Mouse (Mus musculus): ENCODE results near the gene Dnm3. TPM values are rescaled to one million over a fixed set of nuclear protein-coding genes. Genes with fewer than 3 reads are reported as not detected.

Dnm3 gene
- polyA plus RNA-seq, 1 experiment: 1.6 TPM

DNA sequence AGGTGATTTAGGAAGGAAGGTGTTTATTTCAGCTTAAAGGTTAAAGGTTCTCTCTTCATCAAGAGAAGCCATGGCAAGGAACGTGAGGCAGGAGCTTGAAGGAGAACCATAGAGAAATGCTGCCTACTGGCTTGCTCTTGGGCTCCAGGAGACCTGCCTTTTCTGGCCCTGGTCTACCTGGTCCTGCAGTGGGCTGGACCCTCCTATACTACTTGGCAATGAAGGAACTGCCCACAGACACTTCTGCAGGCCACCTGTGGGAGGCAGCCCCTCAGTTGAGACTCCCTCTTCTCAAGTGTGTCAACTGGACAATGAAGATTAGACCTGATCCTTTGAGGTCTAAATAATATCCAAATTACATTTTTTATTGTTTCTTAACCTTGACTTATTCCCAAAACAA is 140.7 kb downstream of the Dnm3 start:
- H3K36me3 ChIP-seq (ENCODE audit: control insufficient read depth, insufficient read depth): no peaks in the 10 kb centered on the region
- H3K79me3 ChIP-seq (ENCODE audit: low read depth): no peaks in the 10 kb centered on the region
- TF ChIP-seq USF1 (IDR thresholded peaks at IDR 0.05; ENCODE audit: low read depth): no peak
- TF ChIP-seq FOSL1 (IDR thresholded peaks at IDR 0.05; ENCODE audit: insufficient read depth, low read length, poor library complexity, severe bottlenecking): no peak
- no peak for TF ChIP-seq CEBPB (IDR thresholded peaks at IDR 0.05; ENCODE audit: low read depth)
- no peak for TF ChIP-seq MYOD1 (IDR thresholded peaks at IDR 0.05; ENCODE audit: control insufficient read depth, insufficient read length, low read depth)
- TF ChIP-seq MAX (IDR thresholded peaks at IDR 0.05): no peak
- no peak for TF ChIP-seq MYOG (IDR thresholded peaks at IDR 0.05; ENCODE audit: control insufficient read depth, extremely low read depth, insufficient read length)
- TF ChIP-seq CTCF (IDR thresholded peaks at IDR 0.05; ENCODE audit: control insufficient read depth, insufficient read depth, insufficient read length): no peak
- no peaks in the 10 kb centered on the region for H3K27me3 ChIP-seq (ENCODE audit: control insufficient read depth, insufficient read depth, insufficient read length)
- no peak overlapping the region for H3ac ChIP-seq (ENCODE audit: control insufficient read depth, insufficient read length, low read depth)
- no peak overlapping the region for H3K4me3 ChIP-seq (ENCODE audit: insufficient read depth, poor library complexity, severe bottlenecking)
- H3K79me2 ChIP-seq (ENCODE audit: control insufficient read depth, insufficient read depth): no peaks in the 10 kb centered on the region

DNA sequence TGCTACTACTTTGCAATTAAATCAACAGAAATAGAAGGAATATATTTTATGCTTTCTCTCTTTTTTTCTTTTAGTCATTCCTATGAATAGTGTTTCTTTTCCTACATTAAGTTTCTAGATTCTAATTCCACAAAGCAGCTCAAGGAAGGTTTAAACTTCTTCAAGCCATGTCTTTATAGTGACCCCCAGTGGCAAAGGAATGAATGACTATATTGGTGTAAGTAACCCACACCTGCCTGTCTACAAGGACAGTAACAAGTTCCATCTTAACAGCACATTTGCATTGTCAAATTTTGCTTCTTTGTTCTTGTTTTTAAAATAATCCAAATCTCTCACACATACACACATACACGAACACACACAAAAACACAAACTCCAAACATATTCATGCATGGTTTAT is 141.2 kb downstream of the Dnm3 start:
- no peaks in the 10 kb centered on the region for H3K79me3 ChIP-seq (ENCODE audit: low read depth)
- no peaks in the 10 kb centered on the region for H3K27me3 ChIP-seq (ENCODE audit: control insufficient read depth, insufficient read depth, insufficient read length)
- TF ChIP-seq MAX (IDR thresholded peaks at IDR 0.05) (no peak), FOSL1 (IDR thresholded peaks at IDR 0.05; ENCODE audit: insufficient read depth, low read length, poor library complexity, severe bottlenecking) (no peak), CTCF (IDR thresholded peaks at IDR 0.05; ENCODE audit: control insufficient read depth, insufficient read depth, insufficient read length) (no peak), USF1 (IDR thresholded peaks at IDR 0.05; ENCODE audit: low read depth) (no peak), MYOG (IDR thresholded peaks at IDR 0.05; ENCODE audit: control insufficient read depth, extremely low read depth, insufficient read length) (no peak), MYOD1 (IDR thresholded peaks at IDR 0.05; ENCODE audit: control insufficient read depth, insufficient read length, low read depth) (no peak), CEBPB (IDR thresholded peaks at IDR 0.05; ENCODE audit: low read depth) (no peak)
- no peaks in the 10 kb centered on the region for H3K36me3 ChIP-seq (ENCODE audit: control insufficient read depth, insufficient read depth)
- H3ac ChIP-seq (ENCODE audit: control insufficient read depth, insufficient read length, low read depth): no peak overlapping the region
- no peaks in the 10 kb centered on the region for H3K79me2 ChIP-seq (ENCODE audit: control insufficient read depth, insufficient read depth)
- H3K4me3 ChIP-seq (ENCODE audit: insufficient read depth, poor library complexity, severe bottlenecking): no peak overlapping the region

DNA sequence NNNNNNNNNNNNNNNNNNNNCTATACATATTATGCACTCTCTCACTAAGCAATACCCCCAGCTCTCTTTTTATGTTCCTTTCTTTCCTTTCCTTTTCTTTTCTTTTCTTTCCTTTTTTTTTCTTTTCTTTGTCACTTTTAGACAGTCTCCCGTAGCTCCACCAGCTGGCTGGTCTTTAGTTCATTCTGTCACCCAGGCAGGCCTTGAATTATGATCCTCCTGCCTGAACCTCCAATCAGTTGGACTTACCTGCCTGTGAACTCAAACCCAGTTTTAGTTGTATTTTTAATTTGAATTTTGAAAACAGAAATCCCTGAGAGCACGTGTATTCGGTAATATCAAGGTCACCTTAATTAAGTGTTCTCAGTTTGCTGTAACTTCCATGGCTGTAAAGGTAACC is 141.6 kb downstream of the Dnm3 start:
- Histone ChIP-seq H3K79me3 (ENCODE audit: low read depth) (no peaks in the 10 kb centered on the region), H3K4me3 (ENCODE audit: insufficient read depth, poor library complexity, severe bottlenecking) (no peak overlapping the region), H3ac (ENCODE audit: control insufficient read depth, insufficient read length, low read depth) (no peak overlapping the region), H3K79me2 (ENCODE audit: control insufficient read depth, insufficient read depth) (no peaks in the 10 kb centered on the region), H3K36me3 (ENCODE audit: control insufficient read depth, insufficient read depth) (no peaks in the 10 kb centered on the region), H3K27me3 (ENCODE audit: control insufficient read depth, insufficient read depth, insufficient read length) (no peaks in the 10 kb centered on the region)
- TF ChIP-seq FOSL1 (IDR thresholded peaks at IDR 0.05; ENCODE audit: insufficient read depth, low read length, poor library complexity, severe bottlenecking) (no peak), MAX (IDR thresholded peaks at IDR 0.05) (no peak), CTCF (IDR thresholded peaks at IDR 0.05; ENCODE audit: control insufficient read depth, insufficient read depth, insufficient read length) (no peak), MYOG (IDR thresholded peaks at IDR 0.05; ENCODE audit: control insufficient read depth, extremely low read depth, insufficient read length) (no peak), USF1 (IDR thresholded peaks at IDR 0.05; ENCODE audit: low read depth) (no peak), MYOD1 (IDR thresholded peaks at IDR 0.05; ENCODE audit: control insufficient read depth, insufficient read length, low read depth) (no peak), CEBPB (IDR thresholded peaks at IDR 0.05; ENCODE audit: low read depth) (no peak)

DNA sequence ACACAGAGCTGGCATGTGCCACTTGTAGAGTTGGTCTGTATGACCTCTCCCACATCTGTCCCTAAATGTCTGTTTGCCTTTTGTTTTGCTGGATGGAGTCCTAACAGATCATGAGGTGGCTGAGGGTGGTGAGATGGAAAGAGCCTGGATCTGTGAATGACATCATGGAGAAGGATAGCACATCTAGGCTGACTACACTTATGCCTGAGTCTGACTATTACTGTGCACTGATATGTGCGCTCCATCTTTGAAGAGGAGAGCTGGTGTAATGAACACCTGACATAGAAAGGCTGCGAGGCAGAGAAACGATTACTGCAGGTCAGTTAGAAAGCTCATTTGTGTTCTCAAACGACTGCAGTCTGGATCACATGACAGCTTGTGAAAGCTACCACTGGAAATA is 149.2 kb downstream of the Dnm3 start:
- no peak overlapping the region for H3ac ChIP-seq (ENCODE audit: control insufficient read depth, insufficient read length, low read depth)
- no peak overlapping the region for H3K4me3 ChIP-seq (ENCODE audit: insufficient read depth, poor library complexity, severe bottlenecking)
- no peaks in the 10 kb centered on the region for H3K36me3 ChIP-seq (ENCODE audit: control insufficient read depth, insufficient read depth)
- no peaks in the 10 kb centered on the region for H3K27me3 ChIP-seq (ENCODE audit: control insufficient read depth, insufficient read depth, insufficient read length)
- no peaks in the 10 kb centered on the region for H3K79me3 ChIP-seq (ENCODE audit: low read depth)
- H3K79me2 ChIP-seq (ENCODE audit: control insufficient read depth, insufficient read depth): no peaks in the 10 kb centered on the region
- TF ChIP-seq MYOG (IDR thresholded peaks at IDR 0.05; ENCODE audit: control insufficient read depth, extremely low read depth, insufficient read length) (no peak), CEBPB (IDR thresholded peaks at IDR 0.05; ENCODE audit: low read depth) (no peak), CTCF (IDR thresholded peaks at IDR 0.05; ENCODE audit: control insufficient read depth, insufficient read depth, insufficient read length) (no peak), FOSL1 (IDR thresholded peaks at IDR 0.05; ENCODE audit: insufficient read depth, low read length, poor library complexity, severe bottlenecking) (no peak), MYOD1 (IDR thresholded peaks at IDR 0.05; ENCODE audit: control insufficient read depth, insufficient read length, low read depth) (no peak), MAX (IDR thresholded peaks at IDR 0.05) (no peak), USF1 (IDR thresholded peaks at IDR 0.05; ENCODE audit: low read depth) (no peak)

DNA sequence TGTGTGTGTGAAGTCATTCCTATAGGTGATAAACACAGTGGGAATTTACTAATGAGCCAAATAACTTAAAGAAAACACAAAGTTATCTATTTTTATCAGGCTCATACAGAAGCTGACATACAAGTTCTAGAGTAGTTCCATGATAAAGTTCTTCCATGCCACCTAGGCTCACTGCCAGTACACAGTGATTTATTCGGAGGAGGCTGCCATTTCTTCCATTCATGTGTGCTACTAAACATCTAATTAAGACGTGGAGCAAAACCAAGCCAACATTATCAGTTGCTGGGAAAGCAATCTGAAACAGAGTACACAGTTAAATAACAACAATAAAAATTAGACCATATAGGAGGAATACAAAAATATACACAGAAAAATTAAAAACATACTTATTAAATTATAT is 150.2 kb downstream of the Dnm3 start:
- Histone ChIP-seq H3K79me3 (ENCODE audit: low read depth) (no peaks in the 10 kb centered on the region), H3ac (ENCODE audit: control insufficient read depth, insufficient read length, low read depth) (no peak overlapping the region), H3K4me3 (ENCODE audit: insufficient read depth, poor library complexity, severe bottlenecking) (no peak overlapping the region), H3K79me2 (ENCODE audit: control insufficient read depth, insufficient read depth) (no peaks in the 10 kb centered on the region), H3K27me3 (ENCODE audit: control insufficient read depth, insufficient read depth, insufficient read length) (no peaks in the 10 kb centered on the region), H3K36me3 (ENCODE audit: control insufficient read depth, insufficient read depth) (no peaks in the 10 kb centered on the region)
- no peak for TF ChIP-seq FOSL1 (IDR thresholded peaks at IDR 0.05; ENCODE audit: insufficient read depth, low read length, poor library complexity, severe bottlenecking)
- TF ChIP-seq USF1 (IDR thresholded peaks at IDR 0.05; ENCODE audit: low read depth): no peak
- no peak for TF ChIP-seq MYOD1 (IDR thresholded peaks at IDR 0.05; ENCODE audit: control insufficient read depth, insufficient read length, low read depth)
- TF ChIP-seq MYOG (IDR thresholded peaks at IDR 0.05; ENCODE audit: control insufficient read depth, extremely low read depth, insufficient read length): no peak
- TF ChIP-seq MAX (IDR thresholded peaks at IDR 0.05): no peak
- TF ChIP-seq CEBPB (IDR thresholded peaks at IDR 0.05; ENCODE audit: low read depth): no peak
- no peak for TF ChIP-seq CTCF (IDR thresholded peaks at IDR 0.05; ENCODE audit: control insufficient read depth, insufficient read depth, insufficient read length)

DNA sequence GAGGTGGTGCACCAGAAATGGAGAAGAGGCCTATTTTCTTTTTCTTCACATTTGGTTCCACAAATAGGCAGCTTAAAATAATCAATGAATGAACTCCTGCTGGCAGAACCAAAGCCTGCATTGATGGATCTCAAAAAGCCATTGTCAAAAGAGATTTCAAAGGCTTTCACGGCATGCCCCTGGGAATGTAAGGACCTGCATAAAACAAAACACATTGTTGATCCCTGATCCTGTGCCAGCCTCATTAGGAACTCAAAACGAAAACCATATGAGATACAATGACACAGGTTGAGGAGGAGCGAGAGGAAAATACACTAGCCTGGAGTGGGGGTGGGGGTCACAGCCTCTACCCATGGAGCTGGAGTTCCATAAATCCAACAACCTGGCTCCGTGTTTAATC is 153.4 kb downstream of the Dnm3 start:
- Histone ChIP-seq H3K79me3 (ENCODE audit: low read depth) (no peaks in the 10 kb centered on the region), H3K36me3 (ENCODE audit: control insufficient read depth, insufficient read depth) (no peaks in the 10 kb centered on the region), H3K4me3 (ENCODE audit: insufficient read depth, poor library complexity, severe bottlenecking) (no peak overlapping the region), H3K27me3 (ENCODE audit: control insufficient read depth, insufficient read depth, insufficient read length) (no peaks in the 10 kb centered on the region), H3ac (ENCODE audit: control insufficient read depth, insufficient read length, low read depth) (no peak overlapping the region), H3K79me2 (ENCODE audit: control insufficient read depth, insufficient read depth) (no peaks in the 10 kb centered on the region)
- TF ChIP-seq FOSL1 (IDR thresholded peaks at IDR 0.05; ENCODE audit: insufficient read depth, low read length, poor library complexity, severe bottlenecking) (no peak), CTCF (IDR thresholded peaks at IDR 0.05; ENCODE audit: control insufficient read depth, insufficient read depth, insufficient read length) (no peak), MAX (IDR thresholded peaks at IDR 0.05) (no peak), USF1 (IDR thresholded peaks at IDR 0.05; ENCODE audit: low read depth) (no peak), CEBPB (IDR thresholded peaks at IDR 0.05; ENCODE audit: low read depth) (no peak), MYOD1 (IDR thresholded peaks at IDR 0.05; ENCODE audit: control insufficient read depth, insufficient read length, low read depth) (no peak), MYOG (IDR thresholded peaks at IDR 0.05; ENCODE audit: control insufficient read depth, extremely low read depth, insufficient read length) (no peak)

Data from C2C12 (cell line).